Mouse (Mus musculus): ENCODE measurements around the gene Spcs2. TPM values are rescaled to one million over a fixed set of nuclear protein-coding genes. Genes with fewer than 3 reads are reported as not detected.

Spcs2 gene
- polyA plus RNA-seq (2015; fragmentation: Nextera tagmentation; extraction: Ambion mirVana) = 274 and 277 TPM in 2 replicates

DNA sequence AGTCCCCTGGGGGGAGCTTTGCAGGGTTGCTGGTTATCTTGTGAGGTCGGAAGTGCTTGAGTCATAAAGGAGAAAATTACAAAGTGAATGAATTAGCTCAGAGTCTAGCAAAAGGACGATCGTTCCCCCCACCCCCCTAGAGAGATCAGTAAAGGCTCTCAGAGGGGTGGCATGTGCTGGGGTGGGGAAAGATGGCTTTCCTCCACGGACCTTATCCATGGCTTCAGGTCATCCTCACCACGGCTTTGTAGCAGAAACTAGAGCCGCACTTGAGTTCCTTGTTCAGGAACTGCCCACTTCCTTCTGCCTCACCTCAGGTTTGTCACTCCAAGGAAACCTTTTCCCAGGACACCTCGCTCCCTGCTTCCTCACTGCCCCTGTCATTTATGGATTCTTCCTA, at the start of gene Spcs2:
Gene Spcs2 (minus strand): TSS at position 101 of the 400 bp plus-strand sequence.

DNA sequence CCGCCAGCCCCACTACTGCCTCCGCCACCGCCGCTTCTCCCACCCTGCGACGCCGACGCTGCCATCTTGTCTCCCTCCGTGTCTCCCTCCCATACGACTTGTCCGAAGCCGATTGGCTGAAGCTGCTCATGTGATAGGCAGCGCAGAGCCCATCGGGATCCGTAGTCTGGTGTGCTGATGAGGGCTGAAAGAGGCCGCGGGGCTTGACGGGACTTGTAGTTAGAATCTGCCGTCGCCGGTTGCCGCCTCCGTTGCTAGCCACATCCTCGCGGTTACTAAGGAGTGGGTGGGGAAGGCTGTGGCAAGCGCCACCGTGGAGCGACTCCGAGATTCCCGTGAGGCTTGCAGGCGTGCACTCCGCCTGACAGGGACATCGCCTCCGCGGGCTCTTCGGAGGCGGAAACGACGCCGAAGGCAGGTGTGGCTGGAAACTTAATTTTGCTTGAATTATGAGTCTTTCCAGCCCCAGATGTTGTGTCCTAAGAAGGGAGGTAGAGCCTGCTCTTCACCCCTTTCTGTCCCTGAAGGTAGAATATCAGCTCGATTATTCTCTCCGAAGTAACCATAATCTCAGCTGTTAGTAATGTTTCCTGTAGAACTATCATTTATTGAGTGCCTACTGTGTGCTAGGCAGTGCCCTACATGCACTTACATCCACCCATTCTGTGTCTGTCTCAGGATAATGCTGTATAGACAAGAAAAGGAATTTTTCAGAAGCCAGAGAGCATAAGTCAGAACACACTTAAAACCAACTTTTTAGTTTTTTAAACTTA, 4.3 kb downstream of the Spcs2 start, which contains the start of gene Xrra1:
Gene Xrra1 (plus strand): TSS at position 304 of the 773 bp plus-strand sequence.

DNA sequence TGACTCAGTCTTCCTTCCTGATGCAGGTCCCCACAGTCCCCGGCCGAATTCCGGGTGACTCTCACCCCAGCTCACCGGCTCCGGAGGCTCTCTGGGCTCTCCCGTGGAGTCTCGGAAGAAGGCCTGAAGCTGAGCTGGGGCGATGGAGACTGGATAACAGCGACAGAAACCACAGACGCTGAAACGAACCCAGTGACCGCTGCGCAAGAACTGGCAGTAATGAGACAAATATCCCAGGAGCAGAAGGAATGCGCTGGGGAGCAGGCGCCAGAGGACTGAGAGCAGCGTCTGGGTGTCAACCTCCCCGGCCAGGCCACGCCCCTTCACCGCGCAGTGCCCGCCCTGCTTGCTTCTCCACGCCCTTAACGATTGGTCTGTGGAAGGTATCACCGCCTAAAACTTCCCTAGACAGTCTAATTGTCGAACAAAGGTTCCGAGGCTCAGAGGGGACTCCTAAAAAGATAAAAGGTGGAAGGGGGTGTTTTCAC, 35.1 kb downstream of the Spcs2 start, which contains the start of gene Neu3:
Gene Neu3 (minus strand): TSS at position 335 of the 488 bp plus-strand sequence.

Other genes with a start within 250 kb of the Spcs2 start
- 3.7 TPM in 2 replicates for gene Tpbgl, start 236.4 kb downstream of the Spcs2 start, polyA plus RNA-seq (2015; fragmentation: Nextera tagmentation; extraction: Ambion mirVana)
- 7.3 and 8.9 TPM in 2 replicates for gene Slco2b1, start 152.1 kb downstream of the Spcs2 start, polyA plus RNA-seq (2015; fragmentation: Nextera tagmentation; extraction: Ambion mirVana)
- gene Olfr520, start 133.2 kb downstream of the Spcs2 start, polyA plus RNA-seq (2015; fragmentation: Nextera tagmentation; extraction: Ambion mirVana) = not detected in 2 replicates
- not detected in 2 replicates for gene Olfr521, start 100.0 kb downstream of the Spcs2 start, polyA plus RNA-seq (2015; fragmentation: Nextera tagmentation; extraction: Ambion mirVana)
- gene Neu3, start 35.0 kb downstream of the Spcs2 start, polyA plus RNA-seq (2015; fragmentation: Nextera tagmentation; extraction: Ambion mirVana) = 2.3 and 2.5 TPM in 2 replicates
- gene Xrra1, start 4.3 kb downstream of the Spcs2 start, polyA plus RNA-seq (2015; fragmentation: Nextera tagmentation; extraction: Ambion mirVana) = 0.78 and 0.85 TPM in 2 replicates
- 3.2 and 3.7 TPM in 2 replicates for gene Rnf169, start 117.0 kb upstream of the Spcs2 start, polyA plus RNA-seq (2015; fragmentation: Nextera tagmentation; extraction: Ambion mirVana)
- 0.32 and 0.64 TPM in 2 replicates for gene Chrdl2, start 142.7 kb upstream of the Spcs2 start, polyA plus RNA-seq (2015; fragmentation: Nextera tagmentation; extraction: Ambion mirVana)